Mouse (Mus musculus): ENCODE measurements around the gene Atp2b2. TPM values are rescaled to one million over a fixed set of nuclear protein-coding genes. Genes with fewer than 3 reads are reported as not detected.
A peak's percentile ranks its signal among the peaks of the same experiment; 100 is the strongest.
"Not testable (repeated sequence)": the region's sequence is repeated elsewhere in the genome, so short reads cannot be mapped to it uniquely, and the experiment has no call there.

The Atp2b2 gene
- total RNA-seq, 2 experiments from 2014 or later: not detected

DNA sequence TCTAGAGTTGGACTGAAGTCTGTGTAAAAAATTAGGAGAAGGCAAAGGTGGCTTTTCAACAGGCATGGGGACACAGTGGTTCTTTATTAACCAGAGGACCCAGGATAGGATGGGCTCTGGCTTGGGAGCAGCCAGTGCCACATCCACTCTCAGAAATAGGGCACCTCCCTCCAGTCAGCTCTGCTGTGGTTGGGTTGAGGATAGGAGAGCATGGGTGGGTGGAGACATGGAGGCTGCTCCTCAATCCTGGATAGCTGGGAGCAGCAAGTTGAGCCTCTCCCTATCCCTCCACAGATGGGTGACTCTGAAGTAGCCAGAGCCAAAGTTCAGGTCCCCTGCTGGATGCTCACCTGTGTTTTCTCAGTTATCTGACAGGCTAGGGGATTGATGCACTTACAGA, 297.3 kb downstream of the Atp2b2 start:
- ATAC-seq (replicated peaks; ENCODE audit: low FRiP score, low TSS enrichment, poor library complexity, severe bottlenecking): no peak

DNA sequence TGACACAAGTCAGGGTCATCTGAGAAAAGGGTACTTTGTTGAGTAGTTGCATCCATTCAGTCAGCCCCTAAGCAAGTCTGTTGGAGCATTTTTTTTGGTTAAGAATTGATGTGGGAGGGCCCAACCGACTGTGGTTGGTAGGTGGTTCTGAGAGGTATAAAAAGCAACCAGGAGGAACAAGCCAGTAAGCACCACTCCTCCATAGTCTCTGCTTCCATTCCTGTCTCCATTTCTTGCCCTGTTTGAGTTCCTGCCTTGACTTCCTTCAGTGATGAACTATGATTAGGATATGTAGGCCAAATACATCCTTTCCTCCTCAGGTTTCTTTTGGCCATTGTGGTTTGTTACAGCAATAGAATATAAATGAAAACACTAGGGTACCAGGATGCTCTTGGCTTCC, 299.3 kb downstream of the Atp2b2 start:
- ATAC-seq (replicated peaks; ENCODE audit: low FRiP score, low TSS enrichment, poor library complexity, severe bottlenecking): no peak

- ATAC-seq (replicated peaks; ENCODE audit: low FRiP score, low TSS enrichment, poor library complexity, severe bottlenecking): no peak
These were observed 300.1 kb downstream of the Atp2b2 start for GRCm38 (mm10) chr6:113742321-113742720.

DNA sequence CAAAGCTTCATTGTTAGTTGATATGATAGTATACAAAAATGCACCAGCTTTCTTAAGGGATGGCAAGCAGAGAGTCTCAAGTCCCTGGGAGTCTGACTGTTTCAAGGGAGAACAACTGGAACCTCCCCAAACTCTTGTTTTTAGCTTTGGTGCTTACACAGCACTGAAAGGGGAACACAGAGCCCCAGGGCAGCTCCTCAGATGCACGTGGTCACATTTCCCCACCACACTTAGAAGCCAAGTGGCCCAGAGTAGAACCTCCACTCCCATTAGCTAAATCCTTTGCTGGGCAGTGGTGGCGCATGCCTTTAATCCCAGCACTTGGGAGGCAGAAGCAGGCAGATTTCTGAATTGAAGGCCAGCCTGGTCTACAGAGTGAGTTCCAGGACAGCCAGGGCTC, 301.0 kb downstream of the Atp2b2 start:
- no peak for ATAC-seq (replicated peaks; ENCODE audit: low FRiP score, low TSS enrichment, poor library complexity, severe bottlenecking)

GRCm38 (mm10) chr6:113740236-113741217, 301.9 kb downstream of the Atp2b2 start, which contains the start of gene Sec13:
Gene Sec13 (minus strand): TSS chr6:113740743.
- ATAC-seq (replicated peaks; ENCODE audit: low FRiP score, low TSS enrichment, poor library complexity, severe bottlenecking): peak; percentile 82

GRCm38 (mm10) chr6:113737318-113738046, 304.9 kb downstream of the Atp2b2 start:
- ATAC-seq (replicated peaks; ENCODE audit: low FRiP score, low TSS enrichment, poor library complexity, severe bottlenecking): no peak

DNA sequence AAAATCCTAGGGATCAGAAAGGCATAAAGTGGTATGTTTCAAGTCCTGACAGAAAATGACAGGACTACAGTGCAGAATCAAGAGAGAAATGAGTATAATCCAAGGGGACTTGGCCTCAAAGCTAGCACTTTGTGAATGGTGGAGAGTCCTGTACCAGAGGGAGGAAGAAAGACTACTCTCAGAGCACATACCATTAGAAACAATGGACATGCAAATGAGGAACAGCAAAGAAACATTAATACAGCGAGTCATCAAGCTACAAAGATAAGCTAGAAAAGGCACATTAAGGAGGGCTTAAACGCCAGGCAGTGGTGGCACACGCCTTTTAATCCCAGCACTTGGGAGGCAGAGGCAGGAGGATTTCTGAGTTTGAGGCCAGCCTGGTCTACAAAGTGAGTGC, 311.1 kb downstream of the Atp2b2 start:
- no peak for ATAC-seq (replicated peaks; ENCODE audit: low FRiP score, low TSS enrichment, poor library complexity, severe bottlenecking)

DNA sequence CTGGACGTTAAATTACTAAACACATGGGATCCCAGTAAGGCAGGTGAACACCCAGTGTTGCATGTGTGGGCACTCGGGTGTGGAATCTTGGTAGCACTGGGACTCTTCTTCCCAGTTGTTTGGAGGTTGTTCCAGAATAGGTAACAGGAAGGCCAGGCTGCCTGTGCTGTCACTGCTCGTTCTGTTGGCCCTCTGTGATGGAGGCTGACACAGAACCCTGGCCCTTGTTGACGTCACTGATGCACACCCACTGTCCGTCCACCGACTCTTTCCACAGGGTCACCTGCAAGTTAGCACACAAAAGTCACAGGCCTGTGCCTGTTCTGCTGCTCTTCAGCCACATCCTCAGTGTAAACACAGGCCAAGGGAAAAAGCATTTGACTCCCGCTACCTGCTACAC, 314.2 kb downstream of the Atp2b2 start:
- no peak for ATAC-seq (replicated peaks; ENCODE audit: low FRiP score, low TSS enrichment, poor library complexity, severe bottlenecking)

DNA sequence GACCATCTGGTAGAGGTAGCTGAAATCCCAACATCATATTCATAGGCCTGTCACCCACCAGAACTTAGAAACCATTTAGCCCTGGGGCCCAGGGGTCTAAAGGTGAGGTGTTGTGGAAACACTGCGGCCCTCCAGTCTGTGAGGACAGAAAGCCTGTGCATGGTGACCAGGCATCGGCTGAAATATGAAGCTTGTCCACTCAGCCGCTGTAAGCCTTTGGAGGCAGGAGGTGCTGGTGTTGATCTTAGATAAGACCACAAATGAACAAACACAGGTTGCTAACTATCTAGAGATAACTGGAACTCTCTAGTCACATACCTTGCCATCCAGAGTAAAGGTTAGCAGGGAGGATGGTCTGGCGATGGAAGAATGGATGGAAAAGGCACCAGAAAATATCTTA, 321.4 kb downstream of the Atp2b2 start:
- no peak for ATAC-seq (replicated peaks; ENCODE audit: low FRiP score, low TSS enrichment, poor library complexity, severe bottlenecking)

GRCm38 (mm10) chr6:113719878-113720277, 322.5 kb downstream of the Atp2b2 start, which contains the start of gene Ghrl:
Gene Ghrl (minus strand): TSS chr6:113719880.
- no peak; the same call in 1 of the 2 replicates for ATAC-seq (replicated peaks; ENCODE audit: low FRiP score, low TSS enrichment, poor library complexity, severe bottlenecking)

- ATAC-seq (replicated peaks; ENCODE audit: low FRiP score, low TSS enrichment, poor library complexity, severe bottlenecking): no peak
These were observed 324.9 kb downstream of the Atp2b2 start for GRCm38 (mm10) chr6:113717541-113717940.

GRCm38 (mm10) chr6:113714797-113715196, 327.6 kb downstream of the Atp2b2 start:
- ATAC-seq (replicated peaks; ENCODE audit: low FRiP score, low TSS enrichment, poor library complexity, severe bottlenecking): no peak

DNA sequence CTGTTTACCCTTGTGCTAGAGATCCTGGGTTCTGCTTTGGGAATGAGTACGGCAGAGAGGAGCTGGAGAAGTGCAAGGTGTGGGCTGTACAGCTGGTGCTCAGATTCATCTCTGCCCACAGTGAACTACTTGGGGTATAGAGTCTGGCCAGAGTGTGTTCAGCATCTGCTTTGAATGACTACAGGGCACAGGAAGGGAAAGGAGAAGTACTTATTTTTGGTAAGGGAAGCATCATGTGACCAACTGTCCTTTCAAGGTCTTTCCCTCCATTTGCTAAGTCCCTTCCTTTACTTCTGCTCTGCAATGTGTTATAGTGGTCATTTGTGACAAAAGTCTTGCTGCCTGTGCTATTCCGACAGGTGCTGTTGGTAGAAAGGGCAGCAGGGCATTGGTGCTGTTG, 328.1 kb downstream of the Atp2b2 start:
- no peak for ATAC-seq (replicated peaks; ENCODE audit: low FRiP score, low TSS enrichment, poor library complexity, severe bottlenecking)

DNA sequence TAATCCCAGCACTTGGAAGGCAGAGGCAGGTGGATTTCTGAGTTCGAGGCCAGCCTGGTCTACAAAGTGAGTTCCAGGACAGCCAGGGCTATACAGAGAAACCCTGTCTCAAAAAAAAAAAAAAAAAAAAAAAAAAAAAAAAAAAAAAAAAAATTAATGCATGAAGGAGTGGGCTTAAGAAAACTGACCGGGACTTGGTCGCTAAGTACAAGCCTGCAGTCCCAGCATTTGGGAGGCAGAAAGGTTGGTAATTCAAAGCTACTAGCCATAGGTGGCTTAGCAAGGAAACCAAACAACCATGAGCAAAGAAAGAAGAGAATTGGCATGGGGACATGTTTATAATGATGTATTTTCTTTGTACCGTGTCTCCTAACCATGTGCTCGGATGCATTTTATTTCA, 329.0 kb downstream of the Atp2b2 start:
- ATAC-seq (replicated peaks; ENCODE audit: low FRiP score, low TSS enrichment, poor library complexity, severe bottlenecking): not testable (repeated sequence)

- no peak for ATAC-seq (replicated peaks; ENCODE audit: low FRiP score, low TSS enrichment, poor library complexity, severe bottlenecking)
These were observed 329.7 kb downstream of the Atp2b2 start for GRCm38 (mm10) chr6:113712718-113713117.

DNA sequence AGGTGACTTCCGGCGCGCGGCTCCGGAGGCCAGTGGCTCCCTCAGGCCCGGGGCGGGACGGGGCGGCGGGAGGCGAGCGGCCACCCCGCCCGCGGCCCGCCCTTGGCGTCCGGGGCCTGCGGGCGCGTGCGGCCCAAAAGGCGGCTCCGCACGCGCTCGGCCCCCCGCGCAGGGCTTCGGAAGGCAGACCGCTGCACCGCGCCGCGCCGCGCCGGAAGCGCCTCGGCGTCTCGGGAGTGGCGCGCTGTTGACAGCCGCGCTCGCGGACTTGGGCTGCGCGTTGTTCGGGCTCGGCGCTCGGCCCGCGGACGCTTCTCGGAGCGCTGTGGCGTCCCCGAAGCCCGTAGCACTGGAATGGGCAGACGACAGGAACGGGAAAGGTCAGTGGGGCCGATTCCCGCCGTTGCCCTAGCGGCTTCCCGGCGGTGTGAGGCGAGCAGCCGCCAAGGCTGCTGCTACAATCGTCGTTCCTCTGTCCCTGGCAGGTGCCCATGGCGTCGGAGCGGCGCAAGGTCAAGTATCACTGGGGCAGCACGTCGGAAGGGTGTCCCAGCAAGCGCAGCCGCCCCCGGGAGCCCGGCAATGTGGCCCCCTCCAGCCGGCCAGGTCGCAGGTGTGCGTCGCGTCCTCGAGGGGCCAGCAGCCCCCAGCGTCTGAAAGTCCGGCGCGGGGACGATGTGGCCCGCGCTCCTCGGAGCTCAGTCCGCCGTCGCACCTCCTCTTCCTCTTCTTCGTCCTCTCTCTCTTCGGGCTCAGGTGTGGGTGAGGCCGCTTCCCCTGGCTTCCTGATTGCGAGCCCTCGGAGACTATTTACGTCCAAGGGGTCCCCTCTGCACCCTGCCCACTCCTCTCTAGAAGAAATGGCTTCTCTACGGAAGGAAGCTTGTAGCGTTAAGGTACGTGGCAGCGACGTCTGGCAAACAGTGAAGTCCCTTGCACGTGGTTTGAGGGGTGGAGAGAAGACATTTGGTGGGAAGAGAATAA, 344.9 kb downstream of the Atp2b2 start:
- 0 out of 2 replicates have a peak, but pooled peaks have one; percentile 5 for ATAC-seq (replicated peaks; ENCODE audit: low FRiP score, low TSS enrichment, poor library complexity, severe bottlenecking)

- peak; percentile 95 for ATAC-seq (replicated peaks; ENCODE audit: low FRiP score, low TSS enrichment, poor library complexity, severe bottlenecking)
These were observed 345.7 kb downstream of the Atp2b2 start, which contains the start of gene Tatdn2 for GRCm38 (mm10) chr6:113696582-113697221. Gene Tatdn2 (plus strand): TSS chr6:113697050.

- no peak for ATAC-seq (replicated peaks; ENCODE audit: low FRiP score, low TSS enrichment, poor library complexity, severe bottlenecking)
These were observed 346.6 kb downstream of the Atp2b2 start for GRCm38 (mm10) chr6:113695766-113696355.

Measured in megakaryocyte-erythroid progenitor cell, adult 5-6 weeks (primary cell).